Mouse (Mus musculus) lung, postnatal 36 days (tissue): ENCODE measurements around the gene Rabgap1l.
A peak's percentile ranks its signal among the peaks of the same experiment; 100 is the strongest.

Experiments used
- DNase-seq: peaks from one replicate; pipeline ENCODE4 v3.0.0; 2022; ENCODE audit warnings: mixed read lengths

Rabgap1l gene

GRCm38 (mm10) chr1:160373306-160373705 is 419.7 kb downstream of the Rabgap1l start:
- DNase-seq, result no peak

GRCm38 (mm10) chr1:160371696-160372095 is 421.3 kb downstream of the Rabgap1l start:
- no peak for DNase-seq

GRCm38 (mm10) chr1:160370552-160370951 is 422.5 kb downstream of the Rabgap1l start:
- DNase-seq, result peak; percentile 9

DNA sequence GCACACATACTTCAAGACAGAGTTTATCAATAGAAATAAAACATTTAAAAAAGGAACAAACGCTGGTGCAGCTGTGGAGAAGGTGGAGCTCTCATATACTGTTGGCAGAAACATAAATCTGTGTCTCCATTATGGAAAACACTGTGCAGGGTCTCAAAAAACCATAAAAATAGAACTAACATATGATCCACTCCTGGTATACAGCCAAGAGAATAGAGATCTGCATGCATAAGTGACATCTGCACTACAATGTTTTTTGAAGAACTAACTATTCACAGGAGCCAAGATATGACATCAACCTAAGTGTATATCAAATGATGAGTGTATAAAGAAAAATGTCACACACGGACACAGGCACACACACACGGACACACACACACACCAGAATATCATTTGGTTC is 426.4 kb downstream of the Rabgap1l start:
- no peak for DNase-seq

GRCm38 (mm10) chr1:160357268-160357667 is 435.7 kb downstream of the Rabgap1l start:
- DNase-seq, result no peak

- DNase-seq, result no peak
Measured at GRCm38 (mm10) chr1:160353732-160354455, 439.1 kb downstream of the Rabgap1l start.

DNA sequence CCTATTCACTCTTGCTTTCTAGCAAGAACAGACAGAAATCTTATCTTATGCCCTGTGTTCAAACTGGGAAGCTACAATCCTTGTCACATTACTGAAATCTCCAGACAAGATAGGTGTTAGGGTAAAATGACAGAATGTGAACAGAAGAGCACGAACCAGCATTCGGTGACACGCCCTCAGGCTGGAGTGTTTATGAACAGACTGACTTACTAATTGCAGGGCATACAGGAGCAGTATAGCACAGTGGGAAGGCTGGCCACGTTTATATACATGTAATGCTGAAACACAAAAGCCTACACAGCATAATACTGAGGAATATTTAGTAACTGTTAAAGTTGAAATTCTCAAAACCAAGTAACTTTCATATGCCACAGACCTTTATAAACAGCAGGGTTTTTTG is 440.7 kb downstream of the Rabgap1l start:
- no peak for DNase-seq

- peak; percentile 10 for DNase-seq
Measured at GRCm38 (mm10) chr1:160351880-160352234, 441.2 kb downstream of the Rabgap1l start.

DNA sequence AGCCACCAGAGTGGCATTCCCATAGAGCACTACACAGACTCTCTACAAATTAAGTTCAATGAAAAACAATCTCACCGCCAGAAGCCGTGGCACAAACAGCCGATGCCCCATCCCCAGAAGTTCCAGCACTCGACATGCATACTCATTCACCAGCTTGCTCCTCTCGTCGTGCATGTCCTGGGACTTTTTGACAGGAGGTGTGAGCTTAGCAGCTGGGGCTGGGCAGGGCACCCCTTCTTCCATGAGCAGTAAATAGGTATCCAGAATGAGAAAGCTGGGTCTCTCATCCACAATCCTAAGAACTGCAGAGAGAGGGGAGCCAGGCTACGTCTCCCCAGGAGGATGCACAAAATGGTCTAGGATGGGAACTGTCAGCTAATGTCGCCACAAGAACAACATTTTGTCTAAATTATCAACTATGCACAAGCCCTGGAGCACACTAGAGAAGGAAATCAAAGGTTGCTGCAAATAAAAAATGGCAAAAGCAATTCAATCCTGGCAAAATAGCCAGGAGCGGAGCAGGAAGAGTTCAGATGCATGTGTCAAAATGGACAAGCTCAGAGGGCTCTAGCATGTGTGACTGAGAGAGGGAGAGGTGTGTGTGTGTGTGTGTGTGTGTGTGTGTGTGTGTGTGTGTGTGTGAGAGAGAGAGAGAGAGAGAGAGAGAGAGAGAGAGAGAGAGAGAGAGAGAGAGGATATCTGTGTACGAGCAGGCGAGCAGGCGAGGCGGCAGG is 441.7 kb downstream of the Rabgap1l start:
- DNase-seq, result no peak

DNA sequence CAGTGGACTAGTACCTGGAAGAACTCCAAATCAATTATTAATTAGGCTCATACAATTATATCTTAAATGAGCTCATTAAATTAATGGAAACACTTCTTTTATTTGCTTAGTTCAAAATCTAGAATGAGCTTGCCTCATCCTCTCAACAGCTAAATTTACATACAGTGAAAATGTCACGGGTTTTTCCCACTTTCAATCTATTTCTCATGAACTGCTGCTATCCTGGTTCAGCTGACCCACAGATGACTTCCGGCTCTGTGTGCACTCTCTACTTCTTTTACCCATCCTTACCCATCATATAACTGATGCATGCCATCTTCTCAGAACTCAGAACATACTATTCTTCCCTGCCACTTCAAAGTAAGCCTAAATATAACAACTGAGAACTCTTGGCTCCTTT is 452.4 kb downstream of the Rabgap1l start:
- DNase-seq, result no peak

DNA sequence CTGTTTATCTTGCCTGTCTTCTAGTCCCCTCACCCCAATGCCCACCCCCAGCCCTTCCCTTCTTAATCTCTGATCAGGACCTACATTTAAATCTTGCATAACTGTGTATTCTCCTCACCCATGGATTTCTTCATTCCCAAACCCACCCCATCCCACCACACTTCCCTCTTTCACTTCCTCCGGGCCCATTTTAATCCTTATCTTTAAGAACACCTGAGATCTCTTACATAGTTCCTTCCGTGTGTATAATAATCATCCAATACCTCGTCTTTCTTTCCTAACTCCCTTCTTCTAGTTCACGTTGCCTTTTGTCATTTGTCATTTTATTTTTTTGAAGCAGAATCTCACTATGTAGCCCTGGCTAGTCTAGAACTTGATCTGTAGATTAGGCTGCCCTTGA is 453.6 kb downstream of the Rabgap1l start:
- DNase-seq, result no peak

- no peak for DNase-seq
Measured at GRCm38 (mm10) chr1:160334791-160335190, 458.2 kb downstream of the Rabgap1l start.

- no peak for DNase-seq
Measured at GRCm38 (mm10) chr1:160330828-160331227, 462.2 kb downstream of the Rabgap1l start.

GRCm38 (mm10) chr1:160330222-160330621 is 462.8 kb downstream of the Rabgap1l start:
- no peak for DNase-seq

DNA sequence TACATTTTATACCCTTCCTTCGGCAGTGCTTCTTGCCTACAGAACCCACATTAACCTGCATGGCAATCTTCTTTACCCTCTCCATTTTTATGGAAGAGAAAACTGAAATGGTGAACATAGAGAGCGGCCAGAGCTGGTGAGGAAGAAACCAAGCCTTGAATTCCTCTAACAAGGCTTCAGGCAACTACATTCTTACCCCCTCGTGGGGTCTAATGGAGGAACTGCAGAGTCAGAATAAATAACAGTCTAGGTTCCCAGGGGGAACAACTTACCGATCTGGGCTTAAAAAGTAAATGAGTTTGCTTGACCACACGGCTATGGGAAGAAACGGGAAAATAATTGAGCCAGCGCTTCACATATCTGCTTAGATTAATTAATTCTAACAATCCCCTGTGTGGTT is 463.2 kb downstream of the Rabgap1l start:
- no peak for DNase-seq

GRCm38 (mm10) chr1:160327531-160327930 is 465.5 kb downstream of the Rabgap1l start:
- DNase-seq, result no peak

GRCm38 (mm10) chr1:160325542-160325941 is 467.5 kb downstream of the Rabgap1l start:
- DNase-seq, result no peak

DNA sequence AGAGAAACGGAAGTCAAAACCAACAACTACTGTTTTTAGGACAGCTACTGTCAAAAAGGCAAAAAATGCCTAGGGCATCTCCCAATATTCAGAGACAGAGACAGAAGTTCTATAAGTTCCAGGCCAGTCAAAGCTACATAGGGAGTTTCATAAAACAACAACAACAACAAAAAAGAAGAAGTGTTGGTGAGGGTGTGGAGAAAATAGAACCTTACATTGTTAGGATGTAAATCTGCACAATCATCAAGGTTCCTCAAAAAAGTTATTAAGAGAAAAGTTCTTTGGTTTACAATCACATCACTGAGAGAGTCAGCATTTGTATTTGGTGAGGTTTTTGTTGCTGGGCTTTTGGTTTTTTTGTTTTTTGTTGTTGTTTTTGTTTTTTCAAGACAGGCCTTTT is 472.3 kb downstream of the Rabgap1l start:
- no peak for DNase-seq

DNA sequence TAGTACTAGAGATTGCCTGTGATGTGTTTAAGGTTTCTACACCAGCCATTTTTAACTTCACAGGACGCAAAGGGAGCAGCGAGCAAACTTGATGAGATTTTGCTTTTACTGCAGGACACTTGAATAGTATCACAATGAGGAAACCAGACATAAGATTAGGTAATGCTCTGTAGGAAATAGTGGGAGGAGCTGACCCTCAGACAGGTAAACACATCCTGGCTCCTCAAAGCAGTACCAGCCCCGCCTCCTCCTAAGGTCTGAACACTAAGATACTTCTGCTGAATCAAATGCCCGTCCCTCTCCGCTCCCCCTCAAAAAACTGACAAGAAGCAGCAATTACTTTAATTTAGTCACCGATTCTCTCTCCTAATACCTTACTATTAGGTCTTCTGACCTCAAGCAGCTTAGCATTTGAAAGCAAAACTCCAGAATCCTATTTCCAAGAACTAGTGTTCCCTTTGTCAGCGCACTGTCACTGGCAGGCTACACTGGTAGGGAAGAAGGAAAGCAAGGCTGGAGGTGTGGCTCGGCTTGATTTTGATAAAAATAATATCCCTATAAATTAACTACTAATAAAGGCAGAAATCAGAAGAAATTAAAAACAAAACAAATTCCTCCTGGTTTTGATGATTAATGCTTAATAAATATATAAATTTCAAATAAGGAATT is 474.8 kb downstream of the Rabgap1l start:
- DNase-seq, result peak; percentile 62

DNA sequence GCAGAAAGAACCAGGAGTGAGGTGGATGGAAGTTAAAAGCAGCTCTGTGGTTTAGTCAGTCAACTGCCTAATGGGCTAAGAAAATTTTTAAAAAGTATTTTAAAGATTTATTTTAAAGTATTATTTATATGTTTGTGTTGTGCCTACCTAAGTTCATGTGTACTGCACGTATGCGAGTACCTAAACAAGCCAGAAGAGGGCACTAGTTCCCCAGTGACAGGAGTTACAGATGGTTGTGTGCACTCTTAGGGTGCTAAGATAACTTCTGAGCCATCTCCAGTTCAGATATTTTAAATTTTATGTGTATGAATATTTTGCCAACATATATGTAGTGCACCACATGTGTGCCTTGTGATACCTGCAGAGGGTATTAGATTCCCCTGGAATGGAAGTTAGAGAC is 476.8 kb downstream of the Rabgap1l start:
- no peak for DNase-seq

DNA sequence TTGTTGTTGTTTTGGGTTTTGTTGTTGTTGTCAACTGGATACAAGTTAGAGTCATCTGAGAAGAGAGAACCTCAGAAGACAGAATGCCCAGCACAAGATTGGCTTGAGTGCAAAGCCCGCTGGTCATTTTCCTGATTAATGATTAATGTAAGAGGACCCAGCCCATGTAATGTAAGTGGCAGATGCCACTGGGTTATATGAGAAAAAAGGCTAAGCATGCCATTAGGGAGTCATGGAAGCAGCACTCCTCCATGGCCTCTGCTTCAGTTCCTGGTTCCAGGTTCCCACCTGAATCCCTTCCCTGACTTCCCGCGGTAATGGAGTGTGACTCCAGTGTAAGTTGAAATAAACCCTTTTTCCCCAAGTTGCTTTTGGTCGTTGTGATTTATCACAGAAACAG is 480.4 kb downstream of the Rabgap1l start:
- no peak for DNase-seq

DNA sequence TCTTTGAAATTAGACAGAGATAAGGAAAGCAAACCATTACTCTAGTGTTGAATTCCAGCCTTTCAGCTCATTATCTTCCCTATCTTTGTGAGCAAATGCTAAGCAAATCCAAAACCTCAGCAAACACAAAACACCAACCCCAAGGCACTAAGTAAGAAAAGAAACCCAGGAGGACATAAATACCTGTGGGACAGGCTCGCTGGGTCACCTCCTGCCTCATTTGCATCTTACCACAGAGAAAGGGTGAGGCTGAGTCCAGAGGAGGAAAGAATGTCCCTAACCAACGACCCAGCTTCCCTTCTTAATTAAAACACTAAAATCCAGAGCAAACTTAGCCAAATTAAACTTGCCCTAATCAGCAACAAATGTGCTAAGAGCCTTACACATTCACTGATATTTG is 481.1 kb downstream of the Rabgap1l start:
- DNase-seq, result peak; percentile 37

DNA sequence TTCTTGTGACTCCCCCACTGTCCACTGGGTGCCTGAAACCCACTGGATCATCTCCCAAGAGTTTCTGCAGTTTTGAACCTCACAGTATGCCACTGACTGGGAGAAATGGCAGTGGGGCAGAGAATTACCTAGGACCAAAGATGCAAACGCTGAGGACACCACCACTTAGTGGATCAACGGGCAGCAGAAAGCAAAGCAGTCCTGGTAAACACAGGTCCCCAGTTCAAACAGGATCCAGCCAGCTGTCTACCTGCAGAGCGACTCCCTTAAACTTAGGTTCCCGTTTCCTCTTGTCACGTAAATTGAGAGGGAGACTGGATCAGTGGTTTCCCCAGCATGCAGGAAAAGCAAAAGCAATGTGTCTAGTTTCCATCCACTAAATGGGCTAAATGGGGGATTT is 483.1 kb downstream of the Rabgap1l start:
- no peak for DNase-seq

DNA sequence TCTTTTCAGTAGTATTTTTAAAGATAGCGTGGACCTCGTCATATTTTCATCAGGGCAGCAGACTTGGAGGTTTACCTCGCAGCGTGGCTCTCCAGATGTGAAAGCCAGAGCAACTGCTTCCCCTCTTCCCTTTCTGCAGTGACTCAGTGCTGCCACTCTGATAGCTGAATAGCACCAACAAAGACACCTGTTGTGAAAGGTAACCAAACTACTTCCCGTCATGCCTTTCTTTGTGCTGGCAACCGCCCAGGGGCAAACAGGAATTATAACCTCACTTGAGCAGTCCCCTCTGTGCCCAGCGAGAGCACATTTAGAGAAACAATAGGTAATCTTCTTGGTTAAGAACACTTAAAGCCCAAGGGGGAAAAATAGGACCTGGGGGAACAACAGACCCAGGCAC is 484.0 kb downstream of the Rabgap1l start:
- DNase-seq, result peak; percentile 89
